Mouse (Mus musculus) kidney, embryonic 15.5 days (tissue): ENCODE results near the gene Dnah3. TPM values are rescaled to one million over a fixed set of nuclear protein-coding genes. Genes with fewer than 3 reads are reported as not detected.

Experiments used
- ATAC-seq: fragments of 200-750 bp; cut with Nextera tagmentation; replicated peaks from 2 replicates; pipeline ENCODE4 v1.8.0; 2017; ENCODE audit warnings: moderate TSS enrichment; ENCODE audit not compliant: low FRiP score
- H3K27ac ChIP-seq: fragments of 300-500 bp; sonication (generic); 2 replicates; pipeline ENCODE4 v1.5.1; 2015; ENCODE audit warnings: mild to moderate bottlenecking, inconsistent platforms
- H3K27me3 ChIP-seq: fragments of 300-500 bp; sonication (generic); 2 replicates; pipeline ENCODE4 v1.6.1; 2015; ENCODE audit warnings: inconsistent platforms
- H3K36me3 ChIP-seq: fragments of 300-500 bp; sonication (generic); 2 replicates; pipeline ENCODE4 v1.6.1; 2015; ENCODE audit warnings: inconsistent platforms
- H3K4me1 ChIP-seq: fragments of 300-500 bp; sonication (generic); 2 replicates; pipeline ENCODE4 v1.6.1; 2015; ENCODE audit warnings: inconsistent platforms
- H3K4me2 ChIP-seq: fragments of 300-500 bp; sonication (generic); 2 replicates; pipeline ENCODE4 v1.6.1; 2015; ENCODE audit warnings: moderate library complexity, mild to moderate bottlenecking, inconsistent platforms
- H3K4me3 ChIP-seq: fragments of 300-500 bp; sonication (generic); replicated peaks from 2 replicates; pipeline ENCODE4 v1.5.1; 2015; ENCODE audit warnings: mild to moderate bottlenecking, inconsistent platforms
- H3K9ac ChIP-seq: fragments of 300-500 bp; sonication (generic); 2 replicates; pipeline ENCODE4 v1.6.1; 2015; ENCODE audit warnings: mild to moderate bottlenecking, inconsistent platforms
- H3K9me3 ChIP-seq: fragments of 300-500 bp; sonication (generic); replicated peaks from 2 replicates; pipeline ENCODE4 v1.6.1; 2016; ENCODE audit warnings: inconsistent platforms
- WGBS: fragments of 180-500 bp; shearing (Covaris S2); methylation state at CpG from one replicate; pipeline ENCODE4 v1.1.7; 2015; ENCODE audit warnings: mixed read lengths; 5-methylcytosine and 5-hydroxymethylcytosine counted together
- polyA plus RNA-seq: library from polyadenylated mRNA; unstranded; fragments of >200 nt; fragmentation: Nextera tagmentation; extraction: Ambion mirVana; gene quantifications from 2 replicates; pipeline ENCODE4 v1.2.1, GENCODE M21; 2015

The Dnah3 gene
- polyA plus RNA-seq: not detected in 2 replicates

GRCm38 (mm10) chr7:120095180-120095579, at the start of gene Dnah3:
Gene Dnah3 (minus strand): TSS chr7:120095280.
- no peak within 1 kb of the TSS for H3K4me2 ChIP-seq
- 88% methylated on average over 6 of the region's 6 CpGs for WGBS
- H3K27ac ChIP-seq: no peak within 1 kb of the TSS
- ATAC-seq: no peak
- no peak within 1 kb of the TSS for H3K4me3 ChIP-seq
- H3K9me3 ChIP-seq: no peaks in the 10 kb centered on the region
- H3K36me3 ChIP-seq: no peaks in the 10 kb centered on the region
- H3K27me3 ChIP-seq: no peaks in the 10 kb centered on the region
- no peaks in the 10 kb centered on the region for H3K4me1 ChIP-seq
- H3K9ac ChIP-seq: no peak within 1 kb of the TSS

DNA sequence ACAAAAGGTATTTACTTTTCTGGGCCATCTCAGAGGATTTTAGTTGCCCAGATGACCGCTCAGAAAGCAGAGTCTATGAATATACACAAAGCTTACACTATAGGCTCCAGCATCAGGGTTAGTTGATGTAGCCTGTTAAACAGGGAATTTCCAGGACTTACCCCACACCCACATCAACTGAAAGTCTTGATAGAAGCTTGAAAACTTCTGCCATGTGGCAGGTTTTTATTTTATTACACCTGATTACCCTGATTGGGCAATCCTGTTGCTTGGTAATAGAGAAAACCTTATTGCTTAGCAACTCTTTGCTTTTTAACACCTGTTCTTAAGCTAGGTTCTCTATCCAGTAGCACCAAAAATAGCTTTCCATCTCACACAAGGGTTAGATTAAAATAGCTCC, 47.7 kb upstream of the Dnah3 start:
- WGBS: 82% methylated on average over 1 of the region's 1 CpGs
- Histone ChIP-seq H3K4me3 (no peak overlapping the region), H3K9ac (no peak overlapping the region), H3K9me3 (no peaks in the 10 kb centered on the region), H3K4me1 (no peaks in the 10 kb centered on the region), H3K4me2 (no peak overlapping the region), H3K36me3 (no peaks in the 10 kb centered on the region), H3K27me3 (no peaks in the 10 kb centered on the region), H3K27ac (no peak overlapping the region)
- no peak for ATAC-seq

DNA sequence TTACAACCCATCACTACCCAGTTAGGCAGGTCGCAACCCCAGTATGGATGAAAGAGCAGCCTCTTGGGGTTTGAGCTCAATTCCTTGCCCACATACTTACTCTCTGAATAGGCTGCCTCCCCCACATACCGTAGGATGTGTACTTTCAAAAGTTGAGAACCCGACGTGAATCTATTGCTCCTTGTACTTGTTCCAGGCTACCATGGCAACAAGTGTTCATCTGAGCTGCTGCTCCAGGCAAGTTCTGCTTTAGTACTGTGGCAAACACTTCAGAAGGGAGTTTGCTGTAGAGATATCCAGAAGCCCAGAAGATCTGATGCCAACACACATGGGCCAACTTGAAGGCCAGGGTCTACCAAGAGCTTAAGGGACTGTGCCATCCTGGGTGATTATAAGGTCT, 33.9 kb upstream of the Dnah3 start:
- WGBS: 52% methylated on average over 4 of the region's 4 CpGs
- no peak overlapping the region for H3K9ac ChIP-seq
- H3K9me3 ChIP-seq: no peaks in the 10 kb centered on the region

GRCm38 (mm10) chr7:120127686-120128059, 32.6 kb upstream of the Dnah3 start:
- no peak overlapping the region for H3K9ac ChIP-seq
- H3K36me3 ChIP-seq: no peaks in the 10 kb centered on the region
- 13% methylated on average over 4 of the region's 4 CpGs for WGBS
- no peak overlapping the region for H3K4me2 ChIP-seq
- no peak overlapping the region for H3K4me3 ChIP-seq
- ATAC-seq: peak; percentile 86
- peaks cover 27% of the 10 kb centered on the region for H3K4me1 ChIP-seq
- H3K27ac ChIP-seq: peak overlapping the region; percentile 82
- no peaks in the 10 kb centered on the region for H3K9me3 ChIP-seq
- H3K27me3 ChIP-seq: no peaks in the 10 kb centered on the region

More for the DNA sequence above, 33.9 kb upstream of the Dnah3 start:
- H3K4me1 ChIP-seq: peaks cover 27% of the 10 kb centered on the region
- H3K4me3 ChIP-seq: no peak overlapping the region
- H3K27me3 ChIP-seq: no peaks in the 10 kb centered on the region
- no peaks in the 10 kb centered on the region for H3K36me3 ChIP-seq
- ATAC-seq: no peak
- H3K27ac ChIP-seq: 0 out of 2 replicates have a peak overlapping the region, but pooled peaks have one; percentile 82
- H3K4me2 ChIP-seq: no peak overlapping the region

DNA sequence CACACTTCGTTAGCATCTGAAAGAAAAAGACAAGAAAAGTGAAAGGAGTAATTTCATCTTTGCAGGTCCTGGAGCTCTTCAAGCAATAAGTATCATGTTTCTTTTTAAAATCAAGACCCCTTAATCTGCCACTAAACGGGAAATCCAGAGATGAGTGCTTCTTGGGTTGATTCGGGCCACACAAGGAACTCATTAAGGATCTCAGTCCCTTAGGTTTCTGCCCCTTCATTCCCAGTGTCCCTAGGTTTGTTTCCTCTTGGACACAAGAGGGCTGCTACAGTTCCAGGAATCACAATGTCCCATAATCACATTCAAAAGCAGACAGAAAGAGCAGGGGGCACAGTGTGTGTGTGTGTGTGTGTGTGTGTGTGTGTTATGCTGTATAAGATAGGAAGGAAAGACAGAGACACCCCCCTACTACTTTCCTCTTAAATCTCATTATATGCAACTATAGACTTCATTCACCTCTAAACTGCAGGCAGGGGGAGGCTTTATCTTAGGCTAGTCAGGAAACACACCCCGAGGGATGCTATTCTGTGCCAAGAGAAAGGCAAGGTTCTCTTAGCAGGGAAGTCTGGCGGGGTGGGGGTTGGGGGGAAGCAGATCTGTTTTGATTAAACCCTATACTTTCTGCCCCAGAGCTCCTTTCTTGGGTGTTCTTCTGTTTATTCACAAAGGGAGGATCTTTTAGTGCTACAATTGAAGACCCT, 32.1 kb upstream of the Dnah3 start:
- H3K4me2 ChIP-seq: 0 out of 2 replicates have a peak overlapping the region, but pooled peaks have one; percentile 4
- H3K9me3 ChIP-seq: no peaks in the 10 kb centered on the region
- H3K36me3 ChIP-seq: no peaks in the 10 kb centered on the region
- H3K27me3 ChIP-seq: no peaks in the 10 kb centered on the region
- 13% methylated on average over 5 of the region's 5 CpGs for WGBS
- peak; percentile 53 for ATAC-seq
- H3K4me3 ChIP-seq: no peak overlapping the region
- peak overlapping the region; percentile 82 for H3K27ac ChIP-seq
- no peak overlapping the region for H3K9ac ChIP-seq
- peaks cover 27% of the 10 kb centered on the region for H3K4me1 ChIP-seq

DNA sequence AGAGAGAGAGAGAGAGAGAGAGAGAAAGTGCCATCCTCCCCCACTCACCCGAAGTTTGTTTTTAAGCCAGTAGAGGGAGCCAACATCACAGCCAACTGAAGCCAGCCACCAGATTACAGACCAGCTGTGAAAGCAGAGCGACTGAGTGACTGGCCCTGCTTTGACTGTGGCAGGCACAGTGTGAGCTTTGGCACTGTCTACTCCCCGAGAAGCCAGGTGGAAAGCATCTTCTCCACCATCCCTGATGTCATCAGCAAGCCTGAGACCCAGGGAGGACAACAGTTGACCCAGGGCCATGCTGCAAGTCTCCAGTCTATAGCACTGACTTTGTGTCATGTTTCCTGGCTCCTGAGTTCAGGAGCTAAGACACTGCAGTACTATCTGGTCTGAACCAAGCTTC, 29.8 kb upstream of the Dnah3 start:
- Histone ChIP-seq H3K4me3 (no peak overlapping the region), H3K36me3 (peaks cover 15% of the 10 kb centered on the region; the same call in 1 of the 2 replicates), H3K4me2 (no peak overlapping the region), H3K27ac (peak overlapping the region; percentile 28), H3K27me3 (no peaks in the 10 kb centered on the region), H3K9ac (no peak overlapping the region), H3K4me1 (peaks cover 27% of the 10 kb centered on the region), H3K9me3 (no peaks in the 10 kb centered on the region)
- whole genome bisulfite sequencing: 0% methylated on average over 3 of the region's 3 CpGs
- ATAC-seq: peak; percentile 86

DNA sequence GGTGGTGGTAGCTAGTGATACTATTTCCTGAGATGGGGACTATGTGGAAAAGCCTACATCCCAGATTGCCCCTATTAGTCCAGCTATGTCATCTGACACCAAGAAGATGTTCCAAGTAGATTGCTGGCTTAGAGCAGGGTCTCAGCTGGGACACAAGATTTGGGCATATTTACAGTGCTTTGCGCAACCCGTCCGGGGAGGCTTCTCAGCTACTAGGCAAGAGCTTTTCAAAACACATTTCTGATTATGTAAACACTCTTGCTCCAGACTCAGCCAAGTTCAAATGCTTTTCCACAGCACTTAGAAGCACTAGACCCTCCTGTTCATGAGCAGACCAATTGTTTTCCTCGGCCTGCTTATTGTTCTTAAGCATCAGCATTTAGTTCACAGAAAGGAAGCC, 28.7 kb upstream of the Dnah3 start:
- no peaks in the 10 kb centered on the region for H3K27me3 ChIP-seq
- H3K27ac ChIP-seq: no peak overlapping the region
- H3K9me3 ChIP-seq: no peaks in the 10 kb centered on the region
- H3K4me3 ChIP-seq: no peak overlapping the region
- H3K4me1 ChIP-seq: peaks cover 27% of the 10 kb centered on the region
- H3K4me2 ChIP-seq: no peak overlapping the region
- no peak overlapping the region for H3K9ac ChIP-seq
- peaks cover 17% of the 10 kb centered on the region; the same call in 1 of the 2 replicates for H3K36me3 ChIP-seq
- WGBS: 77% methylated on average over 4 of the region's 4 CpGs
- ATAC-seq: no peak

DNA sequence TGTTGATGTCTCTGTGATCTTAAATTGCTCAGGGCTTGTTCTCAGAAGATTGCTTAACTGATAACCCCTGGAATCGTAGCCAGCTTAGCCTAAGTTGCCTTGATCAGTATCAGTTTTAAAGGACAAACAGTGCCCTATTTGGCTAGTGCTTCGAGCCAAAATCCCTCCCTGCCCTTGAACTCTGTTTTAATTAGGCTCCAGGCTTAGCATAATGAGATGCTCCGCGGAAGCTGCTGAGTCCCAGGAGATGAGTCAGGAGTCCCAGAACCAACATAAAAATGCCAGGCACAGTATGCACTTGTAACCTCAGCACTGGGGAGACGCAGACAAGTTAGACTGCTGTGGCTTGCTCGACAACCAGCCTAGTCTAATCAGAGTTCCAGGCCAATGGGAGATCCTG, 22.4 kb upstream of the Dnah3 start:
- Histone ChIP-seq H3K4me1 (no peaks in the 10 kb centered on the region), H3K27ac (no peak overlapping the region), H3K4me3 (no peak overlapping the region), H3K27me3 (no peaks in the 10 kb centered on the region), H3K4me2 (no peak overlapping the region), H3K36me3 (peaks cover 30% of the 10 kb centered on the region; the same call in 1 of the 2 replicates), H3K9me3 (no peaks in the 10 kb centered on the region), H3K9ac (no peak overlapping the region)
- no peak for ATAC-seq
- 29% methylated on average over 6 of the region's 6 CpGs for WGBS

DNA sequence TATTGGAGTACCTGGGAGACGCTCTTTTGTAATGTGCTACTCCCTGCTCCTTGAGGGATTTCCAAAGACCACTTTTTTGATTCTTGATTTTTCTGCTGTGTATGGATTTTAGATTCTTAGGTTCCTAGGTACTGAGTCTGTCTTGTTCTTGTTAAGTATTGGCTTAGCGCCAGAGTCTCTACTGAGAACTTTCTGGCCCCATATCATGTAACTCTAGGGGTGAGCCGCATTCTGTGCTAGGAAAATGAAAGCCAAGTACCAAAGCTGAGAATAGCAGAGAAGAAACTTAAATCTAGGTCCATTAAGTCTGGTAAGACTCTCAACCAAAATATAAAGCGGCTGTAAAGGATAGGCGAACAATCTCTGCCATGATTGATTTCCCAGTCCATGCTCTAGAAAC, 21.9 kb upstream of the Dnah3 start:
- 88% methylated on average over 5 of the region's 5 CpGs for WGBS
- Histone ChIP-seq H3K4me2 (no peak overlapping the region), H3K27me3 (no peaks in the 10 kb centered on the region), H3K4me3 (no peak overlapping the region), H3K9ac (no peak overlapping the region), H3K27ac (no peak overlapping the region), H3K36me3 (peaks cover 30% of the 10 kb centered on the region; the same call in 1 of the 2 replicates), H3K4me1 (no peaks in the 10 kb centered on the region), H3K9me3 (no peaks in the 10 kb centered on the region)
- no peak for ATAC-seq

GRCm38 (mm10) chr7:120109676-120110075, 14.6 kb upstream of the Dnah3 start:
- 91% methylated on average over 5 of the region's 5 CpGs for WGBS
- no peaks in the 10 kb centered on the region for H3K9me3 ChIP-seq
- no peak overlapping the region for H3K4me2 ChIP-seq
- H3K27me3 ChIP-seq: no peaks in the 10 kb centered on the region
- H3K4me3 ChIP-seq: no peak overlapping the region
- no peak overlapping the region for H3K9ac ChIP-seq
- H3K4me1 ChIP-seq: no peaks in the 10 kb centered on the region
- H3K36me3 ChIP-seq: peaks cover 14% of the 10 kb centered on the region; the same call in 1 of the 2 replicates
- no peak for ATAC-seq
- H3K27ac ChIP-seq: no peak overlapping the region

DNA sequence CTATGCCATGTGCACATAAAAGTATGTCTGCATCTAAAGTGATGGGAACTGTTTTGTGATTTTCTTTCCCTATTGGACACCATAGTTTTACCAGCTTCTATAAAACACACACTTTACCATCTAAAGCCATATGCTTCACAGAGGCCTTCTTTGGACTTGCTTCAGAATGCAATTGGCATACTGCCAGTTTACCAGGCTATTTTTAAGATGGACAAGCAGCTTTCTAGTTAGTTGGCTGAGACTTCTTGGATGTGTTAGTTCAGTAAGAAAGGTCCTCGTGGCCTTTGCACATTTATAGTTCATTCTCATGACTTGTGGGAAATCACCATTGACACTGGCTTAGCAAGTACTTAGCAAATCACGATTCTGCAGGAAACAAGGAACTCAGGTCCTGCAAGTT, 11.3 kb upstream of the Dnah3 start:
- no peak overlapping the region for H3K9ac ChIP-seq
- WGBS: 55% methylated on average over 2 of the region's 2 CpGs
- H3K4me1 ChIP-seq: peaks cover 15% of the 10 kb centered on the region

DNA sequence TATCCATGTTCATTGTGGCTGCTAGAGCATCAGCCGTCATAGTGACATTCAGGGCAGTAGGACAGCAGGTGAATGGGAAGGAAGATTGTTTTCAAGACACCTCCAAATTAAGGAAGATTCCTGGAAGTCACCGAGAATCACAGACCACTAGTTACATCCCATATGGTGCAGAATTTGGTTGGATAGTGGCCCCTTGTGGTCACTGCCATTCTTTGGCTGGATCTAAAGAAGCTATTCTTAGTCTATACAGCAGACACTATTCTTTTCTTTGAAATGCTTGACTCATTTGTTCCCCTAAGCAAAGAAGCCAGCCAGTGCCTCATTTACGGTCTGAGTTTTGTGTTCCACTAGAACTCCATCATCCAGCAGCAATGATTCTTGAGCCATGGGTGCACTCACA, 9.9 kb upstream of the Dnah3 start:
- H3K36me3 ChIP-seq: peaks cover 10% of the 10 kb centered on the region; the same call in 1 of the 2 replicates

More for the DNA sequence above, 11.3 kb upstream of the Dnah3 start:
- no peak for ATAC-seq
- H3K4me3 ChIP-seq: no peak overlapping the region
- no peak overlapping the region for H3K27ac ChIP-seq
- H3K4me2 ChIP-seq: no peak overlapping the region
- peaks cover 10% of the 10 kb centered on the region; the same call in 1 of the 2 replicates for H3K36me3 ChIP-seq
- H3K9me3 ChIP-seq: no peaks in the 10 kb centered on the region
- no peaks in the 10 kb centered on the region for H3K27me3 ChIP-seq

More for the DNA sequence above, 9.9 kb upstream of the Dnah3 start:
- H3K9me3 ChIP-seq: no peaks in the 10 kb centered on the region
- H3K4me1 ChIP-seq: peaks cover 15% of the 10 kb centered on the region
- no peak overlapping the region for H3K4me3 ChIP-seq
- no peak overlapping the region for H3K4me2 ChIP-seq
- no peak for ATAC-seq
- WGBS: 77% methylated on average over 3 of the region's 3 CpGs
- H3K27me3 ChIP-seq: no peaks in the 10 kb centered on the region
- H3K27ac ChIP-seq: no peak overlapping the region
- no peak overlapping the region for H3K9ac ChIP-seq
